Mouse (Mus musculus) CH12.LX (cell line): ENCODE data around the gene Mutyh. TPM values are rescaled to one million over a fixed set of nuclear protein-coding genes. Genes with fewer than 3 reads are reported as not detected.

ENCODE experiments used
- DNase-seq: peaks from one replicate; pipeline ENCODE4 v3.0.0-alpha.2; 2013; ENCODE audit errors: extremely low read depth
- H3K27ac ChIP-seq: 2 replicates; pipeline ENCODE4 v1.5.1; 2012; ENCODE audit warnings: low read depth, mild to moderate bottlenecking, control low read depth, moderate library complexity; ENCODE audit not compliant: insufficient read depth
- H3K27me3 ChIP-seq: replicated peaks from 2 replicates; pipeline ENCODE3; 2012; ENCODE audit warnings: inconsistent platforms
- H3K36me3 ChIP-seq, 2 experiments: replicated peaks in 1 of 2; 2 replicates each; pipeline versions ENCODE3 to v1.6.1; 2012; ENCODE audit warnings: inconsistent platforms in 1 of 2, low read length in 1 of 2, mild to moderate bottlenecking in 1 of 2, mixed read lengths in 1 of 2, moderate library complexity in 1 of 2; ENCODE audit not compliant: control insufficient read depth in 1 of 2, insufficient read depth in 1 of 2
- H3K4me1 ChIP-seq, 2 experiments: 2 replicates each; pipeline ENCODE4 v1.6.1; 2012; ENCODE audit warnings: inconsistent platforms in 1 of 2, moderate library complexity in 1 of 2; ENCODE audit not compliant: insufficient read depth in 2 of 2, control insufficient read depth in 1 of 2
- H3K4me2 ChIP-seq: 2 replicates; pipeline ENCODE4 v1.6.1; 2012; ENCODE audit warnings: low read depth, mild to moderate bottlenecking, control low read depth; ENCODE audit not compliant: poor library complexity, insufficient read depth, severe bottlenecking
- H3K4me3 ChIP-seq, 3 experiments: fragments of 150-350 bp in 1 of 3; sonication (generic) in 1 of 3; replicated peaks in 1 of 3; 2 replicates each; pipeline versions ENCODE3 to v1.5.1; 2011 to 2012; ENCODE audit warnings: low read depth in 2 of 3, low read length in 2 of 3, mild to moderate bottlenecking in 2 of 3, moderate library complexity in 2 of 3, control low read depth in 1 of 3, improper control_type of control experiment in 1 of 3, inconsistent platforms in 1 of 3, mixed read lengths in 1 of 3; ENCODE audit not compliant: poor library complexity in 1 of 3
- H3K79me2 ChIP-seq: replicated peaks from 2 replicates; pipeline ENCODE4 v1.6.1; 2012; ENCODE audit warnings: mild to moderate bottlenecking, moderate library complexity; ENCODE audit not compliant: control insufficient read depth, poor library complexity, insufficient read depth, severe bottlenecking; ENCODE audit errors: extremely low read depth
- H3K9ac ChIP-seq: 2 replicates; pipeline ENCODE4 v1.6.1; 2012; ENCODE audit warnings: low read depth, mild to moderate bottlenecking, control low read depth, moderate library complexity; ENCODE audit not compliant: insufficient read depth
- H3K9me3 ChIP-seq: replicated peaks from 2 replicates; pipeline ENCODE3; 2012; ENCODE audit warnings: low read length, inconsistent platforms, mixed read lengths
- CHD1 ChIP-seq: IDR thresholded peaks from 2 replicates; pipeline ENCODE4 v1.6.1; 2012; ENCODE audit warnings: low read depth, low read length, improper control_type of control experiment, inconsistent platforms
- CHD2 ChIP-seq: IDR thresholded peaks from 2 replicates; pipeline ENCODE4 v1.6.1; 2011; ENCODE audit warnings: low read length, improper control_type of control experiment
- IRF4 ChIP-seq: IDR thresholded peaks from 2 replicates; pipeline ENCODE4 v1.6.1; 2014; ENCODE audit warnings: low read depth, mild to moderate bottlenecking, inconsistent platforms, low read length, improper control_type of control experiment
- JUND ChIP-seq: conservative IDR thresholded peaks from 2 replicates; pipeline ENCODE4 v1.6.1; 2011; ENCODE audit warnings: low read depth, low read length, improper control_type of control experiment
- MAX ChIP-seq: IDR thresholded peaks from 2 replicates; pipeline ENCODE4 v1.6.1; 2011; ENCODE audit warnings: low read length, improper control_type of control experiment
- MXI1 ChIP-seq: IDR thresholded peaks from 2 replicates; pipeline ENCODE4 v1.6.1; 2011; ENCODE audit warnings: mild to moderate bottlenecking, low read depth, low read length, improper control_type of control experiment
- MYC ChIP-seq: IDR thresholded peaks from 2 replicates; pipeline ENCODE4 v1.6.1; 2011; ENCODE audit warnings: low read depth, mild to moderate bottlenecking, improper control_type of control experiment, low read length
- NELFE ChIP-seq: IDR thresholded peaks from 2 replicates; pipeline ENCODE4 v1.6.1; 2011; ENCODE audit warnings: low read depth, low read length, improper control_type of control experiment
- PAX5 ChIP-seq: IDR thresholded peaks from 2 replicates; pipeline ENCODE4 v1.6.1; 2012; ENCODE audit warnings: low read length, inconsistent platforms, mixed read lengths
- POLR2A ChIP-seq: IDR thresholded peaks from 2 replicates; pipeline ENCODE4 v1.6.1; 2011; ENCODE audit warnings: low read depth, mild to moderate bottlenecking, improper control_type of control experiment, low read length
- RAD21 ChIP-seq: IDR thresholded peaks from 2 replicates; pipeline ENCODE4 v1.6.1; 2011; ENCODE audit warnings: low read depth, mild to moderate bottlenecking, low read length, improper control_type of control experiment, moderate library complexity
- SIN3A ChIP-seq: IDR thresholded peaks from 2 replicates; pipeline ENCODE4 v1.6.1; 2012; ENCODE audit warnings: low read length, improper control_type of control experiment, inconsistent platforms
- TBP ChIP-seq: conservative IDR thresholded peaks from 2 replicates; pipeline ENCODE4 v1.6.1; 2011; ENCODE audit warnings: low read depth, low read length, improper control_type of control experiment
- UBTF ChIP-seq: IDR thresholded peaks from 2 replicates; pipeline ENCODE4 v1.6.1; 2012; ENCODE audit warnings: low read depth, mild to moderate bottlenecking, inconsistent platforms, low read length, improper control_type of control experiment, moderate library complexity
- ZC3H11A ChIP-seq: IDR thresholded peaks from 2 replicates; pipeline ENCODE4 v1.6.1; 2012; ENCODE audit warnings: low read depth, mild to moderate bottlenecking, inconsistent platforms, low read length, improper control_type of control experiment
- ZKSCAN1 ChIP-seq: IDR thresholded peaks from 2 replicates; pipeline ENCODE4 v1.6.1; 2012; ENCODE audit warnings: low read depth, inconsistent platforms, low read length, improper control_type of control experiment, borderline replicate concordance
- ZNF384 ChIP-seq: IDR thresholded peaks from 2 replicates; pipeline ENCODE4 v1.6.1; 2012; ENCODE audit warnings: low read depth, low read length, improper control_type of control experiment, inconsistent platforms
- dilution Hi-C: fragments of 300-500 bp; cut with MboI; formaldehyde crosslinking; loops from 2 replicates; pipeline ENCODE4 v1.14.3; 2020; ENCODE audit warnings: low sequenced_read_pairs; ENCODE audit not compliant: extremely low pct_unique_long_range_greater_than_20kb, extremely low pct_ligation_motif_present
- in situ Hi-C: fragments of 300-500 bp; cut with MboI; formaldehyde crosslinking; loops from 3 replicates; pipeline ENCODE4 v1.14.3; 2019; ENCODE audit warnings: low sequenced_read_pairs, low pct_ligation_motif_present, low pct_unique_long_range_greater_than_20kb, mixed read lengths
- polyA plus RNA-seq: library from polyadenylated mRNA; unstranded; fragments of >175 nt; gene quantifications from 2 replicates; pipeline ENCODE4 v1.2.1, GENCODE M21; 2012; ENCODE audit warnings: low read depth; ENCODE audit not compliant: insufficient read length
- total RNA-seq, 2 experiments: library from RNA; depleted of rRNA; stranded (reverse); fragments of 300-350 nt in 1 of 2; fragments of >200 nt in 1 of 2; gene quantifications; 2 replicates each; pipeline ENCODE4 v1.2.3; 2012 to 2014

The Mutyh gene
- total and polyA plus RNA-seq, 3 experiments = 12.1 to 13.1 (median 12.5) TPM

GRCm38 (mm10) chr4:116820902-116821693 lies 13.6 kb downstream of the Mutyh start:
- no peak for TF ChIP-seq ZNF384
- TF ChIP-seq PAX5 = no peak
- TF ChIP-seq SIN3A = 0 out of 2 replicates have a peak, but pooled peaks have one; percentile 26
- TF ChIP-seq IRF4 = no peak
- TF ChIP-seq MXI1 = peak; percentile 57; the same call in 1 of the 2 replicates
- TF ChIP-seq TBP = 0 out of 2 replicates have a peak, but pooled peaks have one; percentile 23
- TF ChIP-seq CHD2 = no peak
- TF ChIP-seq NELFE = 0 out of 2 replicates have a peak, but pooled peaks have one; percentile 40
- TF ChIP-seq ZKSCAN1 = no peak
- peak; percentile 57 for TF ChIP-seq POLR2A
- no peak for TF ChIP-seq CHD1
- TF ChIP-seq UBTF = no peak
- TF ChIP-seq MAX = 0 out of 2 replicates have a peak, but pooled peaks have one; percentile 18
- TF ChIP-seq ZC3H11A = no peak
- no peak for TF ChIP-seq JUND
- TF ChIP-seq MYC = peak; percentile 47; the same call in 1 of the 2 replicates
- H3K9me3 ChIP-seq = no peaks in the 10 kb centered on the region
- H3K4me1 ChIP-seq = peaks cover 4 to 18% of the 10 kb centered on the region in 2 experiments
- DNase-seq = peak; percentile 33
- H3K27ac ChIP-seq = no peak overlapping the region
- H3K4me2 ChIP-seq = peak overlapping the region; percentile 8; the same call in 1 of the 2 replicates
- H3K36me3 ChIP-seq = peaks cover 13 to 44% of the 10 kb centered on the region in 2 experiments
- dilution Hi-C loops = no loop called here
- H3K27me3 ChIP-seq = no peaks in the 10 kb centered on the region
- no peak overlapping the region for H3K9ac ChIP-seq
- no peaks in the 10 kb centered on the region for H3K79me2 ChIP-seq
- in situ Hi-C loops = loop anchor here (5.0 to 25.0 kb wide), 3 partner anchors 171 to 659 kb away; partner anchors contain the start of genes 1700042G07Rik, Gm49337, Lurap1 and Tspan1
- H3K4me3 ChIP-seq = peak overlapping the region in 2 of 3 experiments; percentile 23 to 39

- H3K9me3 ChIP-seq = no peaks in the 10 kb centered on the region
- dilution Hi-C loops = no loop called here
- H3K4me2 ChIP-seq = peak within 1 kb of the TSS; percentile 8; the same call in 1 of the 2 replicates
- no peak within 1 kb of the TSS for H3K27ac ChIP-seq
- no peak within 1 kb of the TSS for H3K9ac ChIP-seq
- H3K36me3 ChIP-seq = peaks cover 13 to 39% of the 10 kb centered on the region in 2 experiments
- in situ Hi-C loops = loop anchor here (5.0 to 25.0 kb wide), 3 partner anchors 171 to 659 kb away; partner anchors contain the start of genes 1700042G07Rik, Gm49337, Lurap1 and Tspan1
- no peak for DNase-seq
- H3K4me1 ChIP-seq = peaks cover 4 to 18% of the 10 kb centered on the region in 2 experiments
- H3K4me3 ChIP-seq = peak within 1 kb of the TSS in 2 of 3 experiments; percentile 23 to 39
- no peaks in the 10 kb centered on the region for H3K27me3 ChIP-seq
- TF ChIP-seq RAD21 = no peak
- TF ChIP-seq IRF4 = no peak
- peak; percentile 30 for TF ChIP-seq ZNF384
- no peaks in the 10 kb centered on the region for H3K79me2 ChIP-seq
Measured at GRCm38 (mm10) chr4:116821694-116822016, 14.1 kb downstream of the Mutyh start, which contains the start of gene Hpdl. Hpdl (minus strand) TSS chr4:116821707.
